Mouse (Mus musculus) spleen, adult 2 months (tissue): ENCODE measurements around the gene Lama1. TPM values are rescaled to one million over a fixed set of nuclear protein-coding genes. Genes with fewer than 3 reads are reported as not detected.

ENCODE experiments used
- DNase-seq, 2 experiments: peaks; one replicate each; pipeline versions ENCODE4 v3.0.0 to v3.0.0-alpha.2; 2012 to 2021; ENCODE audit warnings: low spot score in 2 of 2, low read depth in 1 of 2
- H3K27ac ChIP-seq: fragments of 200-500 bp; 2 replicates; pipeline ENCODE4 v1.5.1; 2012; ENCODE audit warnings: low read length, inconsistent platforms; ENCODE audit not compliant: insufficient read depth
- H3K27me3 ChIP-seq: fragments of 200-500 bp; 2 replicates; pipeline ENCODE4 v1.6.1; 2012; ENCODE audit warnings: mild to moderate bottlenecking, moderate library complexity, low read length, inconsistent platforms; ENCODE audit not compliant: control insufficient read depth, insufficient read depth
- H3K36me3 ChIP-seq: fragments of 200-500 bp; 2 replicates; pipeline ENCODE4 v1.6.1; 2012; ENCODE audit warnings: mild to moderate bottlenecking, low read length, inconsistent platforms; ENCODE audit not compliant: control insufficient read depth, insufficient read depth
- H3K4me1 ChIP-seq: fragments of 200-500 bp; 2 replicates; pipeline ENCODE4 v1.6.1; 2011; ENCODE audit warnings: inconsistent platforms; ENCODE audit not compliant: control insufficient read depth, insufficient read depth, insufficient read length
- H3K4me3 ChIP-seq: fragments of 200-500 bp; 2 replicates; pipeline ENCODE4 v1.5.1; 2011; ENCODE audit warnings: mild to moderate bottlenecking, inconsistent platforms; ENCODE audit not compliant: insufficient read depth, insufficient read length; ENCODE audit errors: extremely low read depth
- CTCF ChIP-seq: fragments of 200-500 bp; IDR thresholded peaks from 2 replicates; pipeline ENCODE4 v1.5.1; 2011; ENCODE audit warnings: mild to moderate bottlenecking, inconsistent platforms; ENCODE audit not compliant: insufficient read depth, insufficient read length, insufficient replicate concordance; ENCODE audit errors: extremely low read depth
- POLR2A ChIP-seq: fragments of 200-500 bp; IDR thresholded peaks from 2 replicates; pipeline ENCODE4 v1.6.1; 2011; ENCODE audit warnings: low read depth, low read length, inconsistent platforms
- WGBS: fragments of 180-500 bp; shearing (Covaris S2); methylation state at CpG from one replicate; pipeline ENCODE4 v1.1.7; 2018; 5-methylcytosine and 5-hydroxymethylcytosine counted together
- polyA plus RNA-seq: library from polyadenylated mRNA; depleted of rRNA; stranded (reverse); fragments of >200 nt; gene quantifications from 2 replicates; pipeline ENCODE4 v1.2.3, GENCODE M21; 2012

The Lama1 gene
- polyA plus RNA-seq, 1 experiment = 0.12 TPM

DNA sequence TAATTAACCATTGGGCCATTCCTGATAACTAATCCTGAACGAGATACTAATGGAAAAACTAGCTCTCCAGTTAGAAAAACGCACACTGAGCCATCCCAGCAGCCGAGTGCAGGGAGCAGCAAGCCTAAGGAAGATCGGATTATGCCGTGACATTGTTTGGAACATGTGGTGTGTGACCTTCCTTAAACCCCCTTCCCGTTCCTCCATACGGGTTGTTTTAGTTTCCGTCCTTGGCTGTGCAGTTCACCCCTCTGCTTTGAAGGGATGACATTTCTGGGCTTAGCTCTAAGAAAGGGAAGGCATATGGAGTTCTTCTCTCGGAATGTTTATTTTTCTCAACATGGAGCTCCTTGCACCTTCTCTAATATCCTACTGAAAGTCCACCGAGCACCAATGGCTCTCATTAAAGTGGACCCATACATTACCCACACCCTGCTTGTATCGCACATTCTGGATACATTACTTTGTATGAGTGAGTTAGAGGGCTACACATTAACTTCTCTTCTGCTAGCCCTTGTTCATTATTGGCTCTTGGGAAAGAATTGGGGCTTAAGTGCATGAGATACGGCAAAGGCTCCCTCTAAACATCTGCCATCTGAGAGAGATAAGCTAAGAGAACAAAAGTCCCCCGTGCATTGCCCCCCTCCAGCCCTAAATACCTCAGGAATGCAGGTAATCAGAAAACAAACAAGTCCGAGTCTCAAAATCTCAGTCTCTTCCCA, 11.9 kb upstream of the Lama1 start:
- Histone ChIP-seq H3K27me3 (no peaks in the 10 kb centered on the region), H3K4me3 (no peak overlapping the region), H3K36me3 (no peaks in the 10 kb centered on the region), H3K4me1 (no peaks in the 10 kb centered on the region), H3K27ac (no peak overlapping the region)
- TF ChIP-seq POLR2A (no peak), CTCF (no peak)
- 80% methylated on average over 14 of the region's 14 CpGs for WGBS
- no peak for DNase-seq

DNA sequence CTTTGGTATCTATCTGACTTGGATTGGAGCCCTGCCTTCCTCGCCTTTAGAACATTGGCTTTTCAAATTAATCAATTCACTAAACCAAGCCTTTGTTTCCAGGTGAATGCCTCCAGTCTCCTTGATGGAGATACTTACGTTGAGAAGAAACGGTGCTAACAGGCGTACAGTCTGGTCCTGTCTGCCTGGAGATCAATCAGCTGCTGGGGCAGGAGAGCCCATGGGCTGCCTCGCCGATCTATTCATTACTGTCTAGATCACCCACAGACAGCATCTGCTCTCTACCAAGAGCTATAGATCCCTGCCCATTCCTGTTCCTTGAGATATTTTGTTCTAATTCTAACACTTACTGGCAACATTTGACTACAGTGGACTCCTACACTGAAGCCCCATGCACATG, 9.6 kb upstream of the Lama1 start:
- TF ChIP-seq POLR2A (no peak), CTCF (no peak)
- H3K4me3 ChIP-seq = no peak overlapping the region
- no peak overlapping the region for H3K27ac ChIP-seq
- H3K27me3 ChIP-seq = no peaks in the 10 kb centered on the region
- H3K36me3 ChIP-seq = no peaks in the 10 kb centered on the region
- WGBS = 91% methylated on average over 6 of the region's 6 CpGs
- H3K4me1 ChIP-seq = no peaks in the 10 kb centered on the region
- no peak for DNase-seq

DNA sequence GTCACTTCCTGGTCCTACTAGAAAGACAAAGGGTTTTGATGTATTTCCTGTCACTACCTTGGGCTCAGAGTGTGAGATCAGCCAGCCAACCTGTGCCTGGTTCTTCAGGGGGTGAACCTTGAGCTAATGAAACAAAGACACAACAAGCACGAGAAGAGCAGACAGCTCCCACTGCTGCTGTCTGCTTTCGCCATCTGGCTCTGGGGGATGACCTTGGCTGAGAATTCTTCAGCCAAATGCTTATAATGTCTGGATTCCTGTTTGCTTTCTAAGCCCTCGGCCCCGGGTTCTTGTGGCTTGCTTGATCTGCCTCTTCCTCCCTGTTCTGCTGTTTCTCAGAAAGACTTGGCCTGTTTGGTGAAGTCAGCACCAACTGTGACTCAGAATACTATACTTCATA, 6.4 kb upstream of the Lama1 start:
- WGBS = 53% methylated on average over 4 of the region's 4 CpGs
- no peak for TF ChIP-seq POLR2A
- TF ChIP-seq CTCF = no peak
- no peaks in the 10 kb centered on the region for H3K4me1 ChIP-seq
- no peaks in the 10 kb centered on the region for H3K27me3 ChIP-seq
- H3K27ac ChIP-seq = no peak overlapping the region
- H3K36me3 ChIP-seq = no peaks in the 10 kb centered on the region
- H3K4me3 ChIP-seq = no peak overlapping the region
- DNase-seq = no peak

DNA sequence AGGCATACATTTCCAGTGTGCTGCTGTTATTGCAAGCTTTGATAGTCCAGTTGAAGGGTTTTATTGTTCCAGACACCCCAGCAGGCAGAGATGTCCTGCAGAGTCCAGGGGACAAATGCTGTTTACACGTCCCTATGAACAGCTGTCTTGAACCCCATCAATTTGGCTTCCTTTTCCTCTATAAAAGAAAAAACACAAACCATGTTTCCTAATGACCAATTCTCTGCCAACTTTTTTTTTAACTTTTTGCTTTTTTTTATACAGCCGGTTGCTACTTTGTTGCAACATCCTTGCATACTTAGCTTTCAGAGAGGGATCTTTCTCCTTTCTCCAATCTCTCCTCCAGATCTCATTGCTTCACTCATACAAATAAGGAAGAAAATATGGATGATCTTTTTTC, 4.4 kb upstream of the Lama1 start:
- 71% methylated on average over 2 of the region's 2 CpGs for WGBS

DNA sequence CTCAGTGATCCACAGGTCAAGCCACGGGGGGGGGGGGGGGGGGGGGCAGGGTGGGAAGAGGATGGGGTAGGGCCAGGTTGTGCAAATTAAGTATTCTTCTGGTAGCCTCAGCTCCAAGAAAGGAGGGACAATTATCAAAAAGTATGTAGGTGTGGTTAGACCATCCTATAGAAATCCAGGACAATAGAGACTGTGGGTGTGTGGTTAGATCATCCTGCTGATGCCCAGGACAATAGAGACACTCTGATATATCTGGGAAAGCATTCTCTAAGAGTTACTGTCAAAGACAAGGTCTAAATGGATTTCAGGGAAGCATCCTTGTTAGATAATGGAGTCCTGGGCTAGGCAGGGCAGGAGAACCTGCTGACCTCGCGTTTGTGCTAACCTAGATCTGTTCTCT, 3.2 kb upstream of the Lama1 start:
- DNase-seq = no peak
- WGBS = 82% methylated on average over 3 of the region's 3 CpGs
- no peak for TF ChIP-seq POLR2A
- no peak for TF ChIP-seq CTCF

More for the DNA sequence above, 4.4 kb upstream of the Lama1 start:
- TF ChIP-seq CTCF = no peak
- no peak for TF ChIP-seq POLR2A
- no peaks in the 10 kb centered on the region for H3K4me1 ChIP-seq
- H3K36me3 ChIP-seq = no peaks in the 10 kb centered on the region
- no peak overlapping the region for H3K4me3 ChIP-seq
- no peak for DNase-seq
- no peak overlapping the region for H3K27ac ChIP-seq
- no peaks in the 10 kb centered on the region for H3K27me3 ChIP-seq

DNA sequence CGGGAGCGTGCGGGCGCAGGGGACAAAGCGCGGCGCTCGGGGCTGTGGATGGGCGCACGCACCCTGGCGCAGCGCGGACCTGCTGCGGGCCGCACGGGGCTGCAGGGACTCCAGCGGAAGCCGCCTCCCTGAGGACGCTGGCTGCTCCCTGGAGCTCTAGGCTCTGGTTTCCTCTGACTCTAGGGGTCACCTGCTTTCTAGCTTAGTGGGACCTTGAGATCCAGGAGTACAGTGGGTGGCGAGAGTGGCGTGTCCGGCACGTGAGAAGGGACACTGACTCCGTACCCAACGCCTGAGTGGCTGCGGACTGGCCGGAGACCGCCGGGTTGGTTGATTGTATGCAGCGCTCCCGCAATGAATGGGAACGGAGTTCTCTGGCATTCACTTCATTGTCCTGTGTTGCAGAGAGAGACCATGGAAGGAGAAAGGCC, 417 bp downstream of the Lama1 start:
- Histone ChIP-seq H3K36me3 (no peaks in the 10 kb centered on the region), H3K4me1 (no peaks in the 10 kb centered on the region), H3K4me3 (peak overlapping the region; percentile 23; the same call in 1 of the 2 replicates), H3K27me3 (no peaks in the 10 kb centered on the region), H3K27ac (no peak overlapping the region)
- DNase-seq = no peak
- TF ChIP-seq CTCF (no peak), POLR2A (no peak)
- WGBS = 2% methylated on average over 32 of the region's 32 CpGs

More for the DNA sequence above, 3.2 kb upstream of the Lama1 start:
- Histone ChIP-seq H3K27ac (no peak overlapping the region), H3K36me3 (no peaks in the 10 kb centered on the region), H3K4me1 (no peaks in the 10 kb centered on the region), H3K4me3 (no peak overlapping the region), H3K27me3 (no peaks in the 10 kb centered on the region)

DNA sequence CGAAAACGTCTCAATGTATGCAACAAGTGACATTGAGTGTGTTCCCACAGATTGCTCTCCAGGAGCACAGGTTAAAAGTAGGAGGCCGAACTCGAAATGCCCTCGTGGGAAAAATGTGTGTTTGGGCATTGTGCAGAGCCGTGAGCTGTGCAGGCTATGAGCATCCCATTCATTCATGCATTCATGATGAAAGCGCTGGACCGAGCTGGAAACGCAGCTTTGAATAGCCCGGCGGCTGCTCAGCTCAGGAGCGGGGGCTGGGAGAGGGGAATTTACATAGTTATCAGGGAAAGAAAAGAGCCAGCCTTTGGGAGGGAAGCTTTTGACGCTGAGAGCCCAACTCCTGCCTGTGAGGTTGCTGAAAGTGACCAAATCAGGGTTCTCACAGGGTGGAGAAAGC, 1.2 kb downstream of the Lama1 start:
- H3K36me3 ChIP-seq = no peaks in the 10 kb centered on the region
- no peak for DNase-seq
- H3K27me3 ChIP-seq = no peaks in the 10 kb centered on the region
- H3K4me1 ChIP-seq = no peaks in the 10 kb centered on the region
- WGBS = 17% methylated on average over 13 of the region's 13 CpGs
- H3K27ac ChIP-seq = no peak overlapping the region
- no peak for TF ChIP-seq CTCF
- no peak overlapping the region for H3K4me3 ChIP-seq
